Mouse (Mus musculus) urinary bladder, adult 2 months (tissue): Measurements from ENCODE around the gene Pim1. TPM values are rescaled to one million over a fixed set of nuclear protein-coding genes. Genes with fewer than 3 reads are reported as not detected.

Experiments
- DNase-seq: peaks from one replicate; pipeline ENCODE4 v3.0.0; 2022; ENCODE audit warnings: low spot score
- polyA plus RNA-seq: library from polyadenylated mRNA; depleted of rRNA; stranded (reverse); fragments of >200 nt; gene quantifications from 2 replicates; pipeline ENCODE4 v1.2.3, GENCODE M21; 2012

Pim1 gene
- polyA plus RNA-seq, 1 experiment, result 24.4 TPM

DNA sequence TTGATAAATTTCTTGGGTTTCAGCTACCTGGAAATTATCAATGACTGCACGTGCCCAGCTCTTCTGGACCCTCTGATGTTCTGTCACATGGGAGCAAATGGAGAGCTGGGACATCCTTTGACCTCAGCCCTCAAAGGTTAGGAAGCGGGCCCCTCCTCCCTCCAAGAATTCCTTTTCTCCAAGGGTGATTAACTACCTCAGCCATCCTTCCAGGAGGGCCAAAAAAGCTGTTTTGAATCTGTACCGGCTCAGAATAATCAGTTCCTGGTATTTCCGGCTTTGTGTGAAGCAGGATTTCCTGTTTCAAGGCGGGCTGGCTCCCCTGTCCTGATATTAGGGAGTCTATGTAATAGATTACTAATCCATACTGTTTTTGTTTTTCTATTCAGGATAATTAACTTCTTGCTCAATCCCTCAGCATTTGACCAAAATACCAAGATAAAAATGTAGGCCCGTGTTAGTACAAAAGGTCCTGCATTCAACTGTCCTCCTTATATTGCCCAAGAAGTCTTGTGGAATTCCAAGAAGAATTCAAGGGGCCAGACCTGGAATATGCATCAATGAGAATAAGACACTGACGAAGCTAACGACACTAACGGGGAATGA is 25.0 kb upstream of the Pim1 start:
- DNase-seq, result no peak

DNA sequence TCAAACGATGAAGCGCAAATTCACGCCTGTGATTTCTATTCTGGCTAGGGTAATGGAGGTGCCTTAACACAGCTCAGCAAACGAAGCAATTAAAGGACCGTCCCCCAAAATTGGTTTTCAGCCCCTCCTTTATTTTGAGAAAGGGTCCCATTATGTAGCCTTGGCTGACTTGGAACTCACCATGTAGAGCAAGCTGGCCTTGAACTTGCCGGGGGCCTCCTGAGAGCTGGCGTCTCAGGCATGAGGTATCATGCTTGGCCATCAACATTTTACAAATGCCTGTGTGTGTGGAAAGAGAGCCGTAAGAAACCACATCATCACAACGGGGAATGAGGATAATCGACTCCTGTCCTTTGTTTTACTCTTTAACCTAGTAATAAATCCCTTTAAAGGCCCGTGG is 23.5 kb upstream of the Pim1 start:
- no peak for DNase-seq

DNA sequence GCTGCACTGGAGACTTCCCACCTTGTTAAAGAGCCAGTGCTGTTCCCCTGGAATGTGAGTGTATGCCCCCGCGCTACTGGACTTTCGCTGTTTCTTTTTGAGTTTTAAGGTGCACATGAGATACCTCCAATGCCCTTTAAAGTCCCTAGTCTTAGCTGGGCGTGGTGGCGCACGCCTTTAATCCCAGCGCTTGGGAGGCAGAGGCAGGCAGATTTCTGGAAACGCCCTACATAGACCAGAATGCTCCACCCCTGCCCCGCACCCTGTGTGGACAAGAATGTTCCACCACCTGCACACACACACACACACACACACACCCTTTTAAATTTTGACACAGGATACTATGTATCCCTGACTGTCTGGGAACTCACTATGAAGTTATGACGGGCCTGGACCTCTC is 17.1 kb upstream of the Pim1 start:
- no peak for DNase-seq

DNA sequence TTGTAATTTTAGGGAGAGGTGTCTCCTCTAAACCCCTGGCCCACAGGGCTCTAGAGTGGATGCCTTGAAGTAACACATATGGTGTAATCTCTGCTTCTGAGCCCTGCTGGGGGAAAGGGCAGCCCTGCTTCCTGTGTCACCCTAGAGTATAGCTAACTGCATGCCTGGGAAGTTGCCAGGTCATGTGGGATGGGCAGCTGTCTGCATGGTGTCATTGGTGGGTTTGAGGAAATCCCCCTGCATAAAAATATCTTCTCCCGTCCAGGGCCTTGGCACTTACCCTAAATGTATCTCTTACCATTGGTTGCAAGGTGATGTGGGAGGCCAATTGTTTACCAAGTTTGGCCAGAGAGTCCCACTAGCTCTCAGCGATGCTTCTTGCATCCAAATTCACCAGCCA is 16.5 kb upstream of the Pim1 start:
- DNase-seq, result no peak

- DNase-seq, result no peak
Observed at GRCm38 (mm10) chr17:29475142-29475541, 15.4 kb upstream of the Pim1 start.

- no peak for DNase-seq
Observed at GRCm38 (mm10) chr17:29476461-29476860, 14.1 kb upstream of the Pim1 start.

DNA sequence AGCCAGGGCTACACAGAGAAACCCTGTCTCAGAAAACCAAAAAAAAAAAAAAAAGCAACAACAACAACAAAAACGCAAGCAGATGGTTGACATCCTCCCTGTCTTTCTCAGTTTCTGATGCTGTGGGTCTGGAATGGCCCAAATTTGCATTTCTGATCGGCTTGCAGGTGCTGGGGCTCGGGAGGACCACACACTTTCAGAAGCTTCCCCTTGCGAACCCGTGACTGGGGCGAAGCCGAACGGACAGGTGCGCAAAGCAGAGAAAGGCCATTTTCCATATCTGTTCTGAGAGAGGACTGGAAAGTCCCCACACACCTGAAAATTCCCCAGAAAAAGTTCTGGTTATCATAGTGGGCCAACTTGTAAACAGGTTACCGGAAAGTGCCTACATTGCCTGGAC is 13.2 kb upstream of the Pim1 start:
- no peak for DNase-seq

- DNase-seq, result no peak
Observed at GRCm38 (mm10) chr17:29478271-29478670, 12.3 kb upstream of the Pim1 start.

GRCm38 (mm10) chr17:29480256-29480655 is 10.3 kb upstream of the Pim1 start:
- DNase-seq, result no peak

DNA sequence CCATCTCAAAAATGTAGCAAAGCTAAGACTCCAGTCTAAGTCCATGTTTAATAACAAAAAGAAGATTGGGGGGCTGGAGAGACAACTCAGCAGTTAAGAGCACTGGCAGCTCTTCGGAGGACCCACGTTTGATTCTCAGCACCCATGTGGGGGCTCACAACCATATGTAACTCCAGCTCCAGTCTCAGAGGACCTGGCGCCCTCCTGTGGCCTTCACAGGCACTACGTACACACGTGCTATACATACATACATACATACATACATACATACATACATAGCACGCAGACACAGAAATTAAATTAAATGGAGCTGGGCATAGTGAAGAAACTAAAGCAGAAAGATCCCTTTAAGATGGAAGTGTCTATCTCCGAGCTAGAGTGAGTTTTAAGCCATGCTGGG is 7.9 kb upstream of the Pim1 start:
- DNase-seq, result no peak

DNA sequence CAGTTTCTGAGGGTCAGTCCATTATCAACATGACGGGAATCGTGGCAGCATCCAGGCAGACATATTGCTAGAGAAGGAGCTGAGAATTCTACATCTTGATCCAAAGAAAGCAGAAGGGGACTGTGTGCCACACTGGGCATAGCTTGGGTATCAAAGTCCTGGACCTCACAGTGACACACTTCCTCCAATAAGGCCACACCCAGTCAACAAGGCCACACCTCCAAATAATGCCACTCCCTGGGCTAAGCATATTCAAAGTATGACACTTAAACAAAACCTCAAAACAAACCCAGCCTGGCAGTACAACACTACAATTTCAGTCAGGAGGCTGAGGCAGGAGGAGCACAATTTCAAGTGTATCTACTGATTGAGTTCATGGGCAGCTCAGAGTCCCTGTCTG is 7.3 kb upstream of the Pim1 start:
- no peak for DNase-seq

- DNase-seq, result no peak
Observed at GRCm38 (mm10) chr17:29484431-29484830, 6.1 kb upstream of the Pim1 start.

- no peak for DNase-seq
Observed at GRCm38 (mm10) chr17:29485336-29486233, 5.0 kb upstream of the Pim1 start.

GRCm38 (mm10) chr17:29488257-29488977 is 2.1 kb upstream of the Pim1 start:
- no peak for DNase-seq

DNA sequence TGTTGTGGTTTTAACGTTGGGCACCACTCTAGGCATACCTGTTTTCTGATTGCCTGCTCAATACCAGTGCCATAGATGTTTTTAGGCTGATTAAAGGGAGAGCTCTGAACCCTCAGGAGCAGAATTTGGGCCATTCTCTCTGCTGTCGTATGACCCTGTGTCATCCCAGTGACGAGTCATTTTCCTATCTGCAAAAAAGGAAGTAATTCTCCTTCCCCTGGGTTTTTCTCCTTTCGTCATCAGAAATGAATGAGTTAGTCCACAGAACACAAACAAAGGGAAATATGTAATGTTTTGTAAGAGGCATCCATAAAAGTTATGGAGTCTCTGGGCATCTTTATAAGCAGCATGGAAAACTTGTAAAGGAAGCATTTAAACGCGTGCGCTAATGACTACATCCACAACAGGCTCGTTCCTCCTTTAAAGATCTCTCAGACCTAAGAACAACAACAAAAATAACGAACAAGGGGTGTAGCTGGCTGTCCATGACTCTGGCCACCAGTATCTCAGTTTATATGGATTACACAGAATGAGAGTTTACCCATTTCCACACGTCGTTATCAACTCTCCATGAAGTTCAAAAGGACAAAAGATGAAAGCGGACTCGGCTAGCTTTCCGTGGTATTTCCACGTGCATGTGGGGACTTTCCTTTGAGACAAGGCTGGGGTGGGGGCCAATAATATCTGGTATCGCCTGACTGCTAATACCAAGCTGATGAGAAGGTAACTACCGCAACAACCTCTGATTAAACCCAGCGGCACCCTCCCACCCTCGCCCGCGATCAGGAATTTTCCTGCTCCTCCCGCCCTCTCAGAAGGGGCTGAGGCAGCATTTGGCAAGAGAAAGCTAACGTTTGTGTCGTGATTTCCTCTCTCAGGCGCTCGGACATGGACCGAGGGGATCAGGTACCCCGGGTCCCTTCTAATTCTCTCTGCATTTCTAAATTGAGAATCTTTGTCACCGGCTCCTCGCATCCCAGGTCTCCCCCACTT is 1.3 kb upstream of the Pim1 start:
- no peak for DNase-seq

- peak; percentile 97 for DNase-seq
Observed at GRCm38 (mm10) chr17:29489971-29490712, 411 bp upstream of the Pim1 start.

DNA sequence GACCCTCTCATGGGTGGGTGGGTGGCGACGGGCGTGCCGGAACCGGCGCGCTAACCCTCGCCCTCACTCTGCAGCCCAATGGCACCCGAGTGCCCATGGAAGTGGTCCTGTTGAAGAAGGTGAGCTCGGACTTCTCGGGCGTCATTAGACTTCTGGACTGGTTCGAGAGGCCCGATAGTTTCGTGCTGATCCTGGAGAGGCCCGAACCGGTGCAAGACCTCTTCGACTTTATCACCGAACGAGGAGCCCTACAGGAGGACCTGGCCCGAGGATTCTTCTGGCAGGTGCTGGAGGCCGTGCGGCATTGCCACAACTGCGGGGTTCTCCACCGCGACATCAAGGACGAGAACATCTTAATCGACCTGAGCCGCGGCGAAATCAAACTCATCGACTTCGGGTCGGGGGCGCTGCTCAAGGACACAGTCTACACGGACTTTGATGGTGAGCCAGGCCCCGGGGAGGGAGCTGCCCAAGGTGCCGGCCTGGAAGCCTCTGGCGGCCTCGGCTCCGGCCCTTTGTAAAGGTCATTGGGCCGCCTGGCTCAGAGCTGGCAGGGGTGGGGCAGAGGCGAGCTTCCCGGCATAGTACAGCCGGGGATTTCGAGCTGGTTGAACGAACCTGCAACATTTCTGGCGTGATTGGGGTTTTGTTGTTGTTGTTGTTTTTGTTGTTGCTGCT is 1.2 kb downstream of the Pim1 start:
- peak; percentile 62 for DNase-seq

DNA sequence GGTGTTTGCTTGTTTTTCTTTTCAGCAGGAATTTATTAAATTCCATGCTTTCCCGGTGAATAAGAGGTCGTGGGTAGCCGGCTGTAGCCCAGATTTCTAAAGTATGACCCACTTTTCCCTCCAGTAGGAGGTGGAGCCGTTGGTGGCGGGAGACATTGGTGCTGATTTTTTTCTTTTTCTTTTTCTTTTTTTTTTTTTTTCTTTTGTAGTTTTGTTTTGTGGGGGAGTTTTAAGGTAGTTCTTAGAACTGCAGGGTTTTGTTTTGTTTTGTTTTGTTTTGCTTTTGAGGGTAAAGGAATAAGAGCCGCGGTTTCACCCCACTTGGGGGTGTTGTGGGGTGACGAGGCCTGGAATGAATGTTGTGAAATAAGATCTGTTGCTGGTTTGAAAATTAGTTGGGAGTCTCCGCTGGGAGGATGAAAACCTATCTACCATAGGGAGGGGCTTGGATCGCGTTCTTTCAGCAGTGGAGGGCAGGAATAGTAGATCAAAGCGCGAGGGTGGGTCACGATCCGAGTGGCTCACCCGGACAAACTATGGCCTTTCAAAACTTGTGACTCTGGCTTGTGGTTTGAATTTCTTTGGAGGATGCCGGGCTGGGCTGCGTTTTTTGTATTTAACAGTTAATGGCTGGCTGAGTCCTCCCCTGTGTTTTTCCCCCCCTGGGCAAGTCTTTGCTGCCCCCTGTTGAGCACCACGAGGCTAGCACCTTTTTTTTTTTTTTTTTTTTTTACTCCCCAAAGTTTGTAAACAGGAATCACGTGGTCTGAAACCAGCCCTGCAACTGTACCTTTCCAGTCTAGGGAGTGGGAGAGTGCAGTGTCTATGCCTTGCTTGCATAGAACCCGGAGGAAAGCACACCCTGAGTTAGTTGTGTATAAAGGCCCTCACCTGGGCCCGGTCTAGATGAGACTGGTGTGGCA is 2.0 kb downstream of the Pim1 start:
- DNase-seq, result peak; percentile 61

DNA sequence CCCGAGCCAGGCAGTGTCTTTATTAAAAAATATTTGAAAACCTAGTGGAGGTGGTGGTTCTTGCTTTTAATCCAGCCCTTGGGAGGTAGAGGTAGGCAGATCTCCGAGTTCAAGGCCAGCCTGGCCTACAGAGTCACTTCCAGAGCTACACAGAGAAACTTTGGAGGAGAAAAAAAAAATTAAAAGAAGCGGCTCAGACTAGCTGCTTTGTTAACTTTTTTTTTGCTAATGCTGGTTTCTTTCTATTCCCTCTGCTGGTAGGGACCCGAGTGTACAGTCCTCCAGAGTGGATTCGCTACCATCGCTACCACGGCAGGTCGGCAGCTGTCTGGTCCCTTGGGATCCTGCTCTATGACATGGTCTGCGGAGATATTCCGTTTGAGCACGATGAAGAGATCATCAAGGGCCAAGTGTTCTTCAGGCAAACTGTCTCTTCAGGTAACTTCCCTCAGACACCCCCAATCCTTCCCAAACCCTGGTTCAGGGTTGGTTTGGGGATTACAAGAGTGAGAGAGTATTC is 3.0 kb downstream of the Pim1 start:
- no peak for DNase-seq
